Comparison of ENCODE assay signal across 22 mouse cellular contexts in the genomic region with DNA sequence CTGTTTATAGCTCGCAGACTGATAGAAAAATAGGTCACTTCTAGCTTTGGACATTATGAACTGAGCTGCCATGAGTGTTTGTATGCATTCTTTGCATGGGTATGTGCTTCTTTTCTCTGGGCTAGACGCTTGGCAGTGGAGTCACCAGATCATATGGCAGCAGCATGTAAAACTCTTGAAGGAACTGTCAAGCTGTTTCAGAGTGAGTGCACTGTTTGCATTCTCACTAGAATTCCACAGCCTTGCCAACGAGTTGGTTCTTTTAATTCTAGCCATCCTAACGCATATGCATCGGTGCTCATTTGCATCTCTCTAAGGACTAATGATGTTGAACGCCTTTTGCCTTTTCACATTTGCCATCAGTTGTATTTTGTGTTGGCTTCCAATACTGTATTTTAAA. TPM values are rescaled to one million over a fixed set of nuclear protein-coding genes. Genes with fewer than 3 reads are reported as not detected.
"Had no signal": no experiment of that assay in that cellular context is flagged by ENCODE, and none has a peak within 500 bp of the region (broad histone marks: within the 10 kb centered on the region; RNA-seq: fewer than 3 reads in every experiment).

No protein-coding gene starts in this region.

- H3K9me3 ChIP-seq: limb, embryonic 12.5 days; limb, embryonic 15.5 days; midbrain, embryonic 12.5 days; midbrain, embryonic 15.5 days; neural tube, embryonic 12.5 days; neural tube, embryonic 15.5 days had no signal

- H3K4me1 ChIP-seq: limb, embryonic 12.5 days; limb, embryonic 15.5 days; midbrain, embryonic 12.5 days; midbrain, embryonic 15.5 days; neural tube, embryonic 12.5 days; neural tube, embryonic 15.5 days had no signal

- H3K4me3 ChIP-seq: limb, embryonic 12.5 days; limb, embryonic 15.5 days; midbrain, embryonic 12.5 days; midbrain, embryonic 15.5 days; neural tube, embryonic 12.5 days; neural tube, embryonic 15.5 days had no signal

- H3K27ac ChIP-seq: limb, embryonic 12.5 days; limb, embryonic 15.5 days; liver, embryonic 14.5 days; macrophage; midbrain, embryonic 12.5 days; midbrain, embryonic 15.5 days; neural tube, embryonic 12.5 days; neural tube, embryonic 15.5 days; stomach, postnatal 0 days had no signal

- H3K4me2 ChIP-seq: limb, embryonic 12.5 days; limb, embryonic 15.5 days; liver, embryonic 11.5 days; lung, embryonic 14.5 days; midbrain, embryonic 12.5 days; midbrain, embryonic 15.5 days; neural tube, embryonic 12.5 days; neural tube, embryonic 15.5 days had no signal

- H3K9ac ChIP-seq: limb, embryonic 12.5 days; limb, embryonic 15.5 days; liver, embryonic 14.5 days; liver, postnatal 0 days; lung, embryonic 14.5 days; midbrain, embryonic 12.5 days; midbrain, embryonic 15.5 days; neural tube, embryonic 12.5 days; neural tube, embryonic 15.5 days had no signal

- H3K36me3 ChIP-seq: limb, embryonic 12.5 days; limb, embryonic 15.5 days; midbrain, embryonic 12.5 days; midbrain, embryonic 15.5 days; neural tube, embryonic 12.5 days; neural tube, embryonic 15.5 days had no signal

- H3K27me3 ChIP-seq: limb, embryonic 12.5 days; limb, embryonic 15.5 days; midbrain, embryonic 12.5 days; midbrain, embryonic 15.5 days; neural tube, embryonic 12.5 days; neural tube, embryonic 15.5 days had no signal

- DNase-seq: kidney, postnatal 14 days; kidney, postnatal 4 days; left cerebral cortex, postnatal 4 days; liver, postnatal 0 days; lung, embryonic 14.5 days; right cerebral cortex, adult 18-20 months; right cerebral cortex, postnatal 14 days; right cerebral cortex, postnatal 4 days; thymus, adult 2 months; thymus, postnatal 14 days; thymus, postnatal 4 days had no signal

- ATAC-seq: liver, postnatal 0 days; lung, postnatal 0 days; midbrain, embryonic 15.5 days had no signal

RNA-seq across cellular contexts. Expression of gene Tmem72, which starts 12.4 kb away (rescaled TPM):
- polyA plus RNA-seq: liver, postnatal 0 days had no signal
